Mouse (Mus musculus) v-Abl transformed pro-B cells (cell line): ENCODE results near the gene Fthl17e.
"Not testable (repeated sequence)": the region's sequence is repeated elsewhere in the genome, so short reads cannot be mapped to it uniquely, and the experiment has no call there.

ENCODE experiments used
- in situ Hi-C, 2 experiments: fragments of 400-800 bp; cut with MboI; formaldehyde crosslinking; loops; one replicate each; pipeline ENCODE4 v1.15.1; 2025; ENCODE audit not compliant: unreplicated experiment in 2 of 2

Fthl17e gene

GRCm38 (mm10) chrX:9033193-9033592 is at the start of gene Fthl17e:
Gene Fthl17e, plus strand, starts transcription at chrX:9033493.
- in situ Hi-C loops = not testable (repeated sequence)

GRCm38 (mm10) chrX:8986655-8987054 is 46.6 kb upstream of the Fthl17e start, which contains the start of gene Fthl17d:
Gene Fthl17d, minus strand, starts transcription at chrX:8986755.
- in situ Hi-C loops = not testable (repeated sequence)

- in situ Hi-C loops = no loop called here
Observed at GRCm38 (mm10) chrX:9016079-9016478, 17.2 kb upstream of the Fthl17e start.

DNA sequence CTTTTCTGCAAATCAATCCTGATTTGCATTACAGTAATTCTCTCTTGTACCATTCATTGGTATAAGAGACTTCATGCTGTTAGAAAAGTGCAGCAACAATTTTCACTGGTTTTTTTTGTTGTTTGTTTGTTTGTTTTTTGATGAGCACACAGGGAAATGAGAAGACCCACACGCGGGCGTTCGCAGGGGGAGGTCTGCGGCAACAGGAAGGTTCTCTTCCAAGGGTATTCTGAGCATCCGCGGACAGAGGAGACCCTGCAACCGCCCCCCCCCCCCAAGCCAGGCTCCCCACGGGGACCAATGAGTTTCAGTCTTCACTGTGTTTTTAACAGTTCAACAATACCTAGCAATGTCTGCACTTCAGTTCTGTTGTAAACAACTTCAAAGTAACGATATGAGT is 13.8 kb upstream of the Fthl17e start:
- in situ Hi-C loops = no loop called here

- in situ Hi-C loops = not testable (repeated sequence)
Observed at GRCm38 (mm10) chrX:9041611-9042010, 8.3 kb downstream of the Fthl17e start.

DNA sequence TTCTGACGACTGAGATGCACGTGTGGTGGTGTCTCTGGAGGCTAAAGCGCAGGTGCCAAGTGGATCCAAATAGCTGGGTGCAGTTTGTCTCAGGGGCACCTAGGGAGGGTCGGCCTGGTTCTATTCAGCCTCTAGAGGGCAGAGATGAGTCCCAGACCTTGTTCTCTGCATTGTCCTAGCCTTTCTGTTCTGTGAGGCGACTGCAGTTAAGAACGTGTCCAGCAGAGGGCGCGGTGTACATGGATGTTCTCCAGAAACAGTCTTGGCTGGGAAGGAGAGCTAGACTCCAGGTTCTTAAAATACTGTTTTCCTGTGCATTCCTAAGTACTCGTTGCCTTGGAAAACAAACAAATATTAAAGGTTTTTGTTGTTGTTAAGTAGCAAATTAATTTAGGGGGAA is 27.7 kb downstream of the Fthl17e start:
- in situ Hi-C loops = not testable (repeated sequence)

DNA sequence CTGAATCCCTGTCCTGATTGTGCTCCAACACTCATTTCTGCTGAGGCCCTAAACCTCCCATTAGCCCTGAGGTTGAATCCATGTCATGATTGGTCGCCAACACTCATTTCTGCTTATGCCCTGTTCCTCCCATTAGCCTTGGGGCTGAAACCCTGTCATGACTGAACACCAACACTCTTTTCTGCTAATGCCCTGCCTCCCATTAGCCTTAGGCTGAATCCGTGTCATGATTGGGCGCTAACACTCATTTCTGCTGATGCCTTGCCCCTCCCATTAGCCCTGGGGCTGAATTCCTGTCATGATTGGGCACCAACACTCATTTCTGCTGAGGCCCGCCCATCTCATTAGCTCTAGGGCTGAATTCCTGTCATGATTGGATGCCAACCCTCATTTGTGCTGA is 28.8 kb downstream of the Fthl17e start:
- in situ Hi-C loops = no loop called here

DNA sequence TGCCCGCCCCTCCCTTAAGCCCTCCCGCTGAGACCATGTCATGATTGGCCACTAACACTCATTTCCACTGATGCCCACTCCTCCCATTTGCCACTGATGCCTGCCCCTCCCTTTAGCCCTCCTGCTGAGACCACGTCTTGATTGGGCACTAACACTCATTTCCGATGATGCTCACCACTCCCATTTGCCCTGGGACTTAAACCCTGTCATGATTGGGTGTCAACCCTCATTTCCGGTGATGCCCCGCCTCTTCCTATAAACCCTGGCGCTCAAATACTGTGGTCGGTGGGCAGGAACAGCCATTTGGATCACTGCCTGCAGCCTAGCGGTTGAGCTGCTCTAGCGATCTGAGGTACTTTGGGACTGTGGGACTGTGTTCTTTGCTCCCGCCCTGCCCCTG is 29.4 kb downstream of the Fthl17e start, which contains the start of gene Fthl17f:
Gene Fthl17f, plus strand, starts transcription at position 301 of the 400 bp plus-strand sequence.
- in situ Hi-C loops = not testable (repeated sequence)

- in situ Hi-C loops = not testable (repeated sequence)
Observed at GRCm38 (mm10) chrX:9077699-9078098, 44.4 kb downstream of the Fthl17e start.
